Mouse (Mus musculus) adrenal gland, postnatal 14 days (tissue): ENCODE data around the gene Tnxb. TPM values are rescaled to one million over a fixed set of nuclear protein-coding genes. Genes with fewer than 3 reads are reported as not detected.
A peak's percentile ranks its signal among the peaks of the same experiment; 100 is the strongest.

Source experiments
- DNase-seq: peaks from one replicate; pipeline ENCODE4 v3.0.0; 2021; ENCODE audit warnings: mixed read lengths
- total RNA-seq: library from RNA; stranded (reverse); gene quantifications from 2 replicates; pipeline ENCODE4 v1.2.3, GENCODE M21; 2021

Tnxb gene
- total RNA-seq, 1 experiment from 2014 or later, result 39.8 TPM

DNA sequence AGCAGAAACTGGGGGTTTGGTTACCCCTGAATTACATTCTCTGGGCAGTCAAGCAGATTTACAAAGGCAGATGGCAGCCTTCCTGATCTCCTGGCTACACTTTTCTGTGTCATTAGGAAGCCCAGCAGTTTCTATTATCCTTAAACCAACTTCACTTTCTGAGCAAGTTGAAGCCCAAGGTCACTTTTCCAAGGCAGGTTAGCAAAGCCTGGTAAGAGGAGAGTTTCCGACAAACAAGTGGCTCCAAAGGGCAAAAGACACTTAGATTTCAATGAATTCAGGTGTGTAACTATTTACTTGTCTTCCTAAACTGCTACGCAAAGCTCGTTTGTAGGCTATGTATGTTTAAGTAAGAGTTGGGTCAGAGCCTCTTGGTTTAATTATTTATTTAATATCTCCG lies 27.0 kb upstream of the Tnxb start:
- DNase-seq, result no peak

DNA sequence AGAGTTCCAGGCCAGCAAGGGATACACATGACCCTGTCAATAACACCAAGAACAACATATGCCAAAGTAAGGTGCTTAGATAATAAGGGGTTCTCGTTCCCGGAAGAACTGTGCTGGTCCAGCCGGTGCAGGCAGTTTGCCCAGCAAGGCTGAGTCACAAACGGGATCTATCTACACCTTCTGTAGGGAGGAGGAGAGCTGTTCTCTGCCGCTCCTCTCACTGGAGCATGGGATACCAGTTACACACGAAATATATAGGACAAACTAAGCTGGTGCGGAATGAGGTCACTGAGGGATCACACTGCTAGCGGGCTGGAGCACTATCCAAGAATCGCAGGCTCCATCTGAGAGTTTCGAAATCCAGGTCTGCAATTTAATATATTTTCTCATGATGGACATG lies 26.4 kb upstream of the Tnxb start:
- DNase-seq, result no peak

DNA sequence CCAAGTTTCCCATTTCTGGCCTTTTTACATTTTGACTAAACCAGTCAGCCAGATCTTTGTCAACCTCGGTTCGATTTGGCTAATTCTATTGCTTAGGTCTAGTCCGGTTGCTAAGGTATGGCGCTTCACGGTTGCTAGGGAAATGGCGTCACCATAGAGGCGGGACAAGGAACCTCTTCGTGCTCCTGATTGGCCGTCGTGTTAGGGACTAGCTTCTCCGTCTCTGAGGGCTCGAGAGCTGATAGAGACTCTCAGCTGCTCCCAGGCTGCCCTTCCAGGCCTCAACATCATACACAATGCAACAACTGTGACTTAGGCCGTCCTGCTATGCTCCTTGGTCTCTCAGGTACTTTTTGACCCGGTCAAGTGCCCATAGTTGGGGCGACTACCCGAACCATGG lies 25.7 kb upstream of the Tnxb start, which contains the start of gene Fkbpl:
Fkbpl (plus strand) TSS at position 157 of the 400 bp plus-strand sequence.
- peak; percentile 96 for DNase-seq

DNA sequence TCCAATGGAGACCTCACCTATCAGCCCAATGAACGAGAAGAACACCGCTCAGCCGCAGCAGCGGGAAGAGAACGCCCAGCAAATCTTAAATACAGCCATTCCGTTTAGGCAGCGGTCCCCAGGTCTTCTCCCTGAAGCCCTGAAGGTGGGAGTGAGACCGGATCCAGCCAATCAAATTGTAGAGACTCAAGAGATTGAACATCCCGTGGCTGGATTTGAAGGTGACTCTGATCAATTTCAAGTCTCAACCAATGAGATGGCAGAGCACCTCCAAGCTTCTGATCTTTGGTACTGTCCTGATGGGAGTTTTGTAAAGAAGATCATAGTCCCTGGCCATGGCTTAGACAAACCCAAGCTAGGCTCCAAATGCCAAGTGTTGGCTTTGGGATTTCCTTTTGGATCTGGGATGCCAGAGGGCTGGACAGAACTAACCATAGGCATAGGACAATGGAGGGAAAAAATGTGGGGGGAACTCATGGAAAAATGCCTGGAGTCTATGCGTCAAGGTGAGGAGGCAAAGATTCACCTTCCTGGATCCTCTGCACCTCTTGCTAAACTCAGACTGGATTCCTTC lies 25.0 kb upstream of the Tnxb start:
- DNase-seq, result no peak

DNA sequence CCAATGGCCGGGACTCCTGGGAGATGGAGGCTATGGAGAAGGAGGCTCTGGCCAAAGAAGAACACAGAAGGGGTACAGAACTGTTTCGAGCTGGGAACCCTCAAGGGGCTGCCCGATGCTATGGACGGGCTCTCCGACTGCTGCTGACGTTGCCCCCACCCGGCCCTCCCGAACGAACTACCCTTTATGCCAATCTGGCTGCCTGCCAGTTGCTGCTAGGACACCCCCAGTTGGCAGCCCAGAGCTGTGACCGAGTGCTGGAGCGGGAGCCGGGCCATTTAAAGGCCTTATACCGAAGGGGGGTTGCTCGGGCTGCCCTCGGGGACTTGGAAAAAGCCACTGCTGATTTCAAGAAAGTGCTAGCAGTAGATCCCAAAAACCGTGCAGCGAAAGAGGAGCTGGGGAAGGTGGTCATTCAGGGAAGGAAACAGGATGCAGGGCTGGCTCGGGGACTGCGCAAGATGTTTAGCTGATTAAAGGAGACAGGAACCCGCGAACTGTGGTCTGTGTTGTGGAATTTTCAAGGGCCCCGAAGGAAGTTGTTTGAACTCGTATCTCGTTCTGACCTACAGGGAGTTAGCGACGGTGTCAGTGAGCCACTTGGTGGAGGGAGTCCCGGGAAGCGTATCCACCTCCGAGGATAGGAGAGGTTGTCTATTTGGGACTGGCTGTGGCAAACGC lies 24.4 kb upstream of the Tnxb start:
- DNase-seq, result no peak

DNA sequence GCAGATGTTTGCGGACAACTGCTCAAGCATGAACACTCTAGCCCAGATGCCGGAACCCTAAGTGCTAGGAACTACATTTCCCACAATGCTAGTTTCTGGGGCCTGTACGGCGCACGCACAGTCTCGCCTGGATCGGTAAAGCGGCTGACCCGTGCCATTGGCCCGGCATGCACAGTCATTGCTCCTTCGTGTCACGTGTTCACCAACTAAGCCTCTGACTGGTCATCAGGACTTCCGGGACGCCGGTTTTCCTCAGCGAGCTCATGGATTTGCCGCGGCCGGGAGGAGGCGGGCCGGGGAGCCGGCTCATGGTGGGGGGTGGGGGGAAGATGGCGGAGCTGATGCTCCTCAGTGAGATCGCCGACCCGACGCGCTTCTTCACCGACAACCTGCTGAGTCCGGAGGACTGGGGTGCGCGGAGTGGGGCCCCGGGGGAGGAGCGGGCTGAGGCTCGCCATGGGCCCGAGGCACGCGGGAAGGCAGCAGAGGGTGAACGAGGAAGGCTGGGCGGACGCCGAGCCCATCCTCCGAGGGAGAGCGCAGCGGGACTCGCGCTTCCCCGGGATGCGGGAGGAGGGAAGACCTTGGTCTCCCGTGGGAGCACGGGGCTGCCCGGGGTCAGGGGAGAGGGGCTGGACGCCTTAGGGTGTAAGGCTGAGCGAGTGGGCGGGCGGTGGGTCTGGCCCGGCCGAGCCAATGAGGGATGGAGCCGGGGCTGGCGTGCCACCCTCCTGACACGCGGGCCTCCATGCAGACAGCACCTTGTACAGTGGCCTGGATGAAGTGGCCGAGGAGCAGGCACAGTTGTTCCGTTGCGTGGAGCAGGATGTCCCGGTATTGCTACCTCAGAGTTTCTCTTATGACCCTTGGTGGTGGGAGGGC lies 23.2 kb upstream of the Tnxb start, which contains the start of gene Atf6b:
Atf6b (plus strand) TSS at position 241 of the 882 bp plus-strand sequence.
- peak; percentile 98 for DNase-seq

DNA sequence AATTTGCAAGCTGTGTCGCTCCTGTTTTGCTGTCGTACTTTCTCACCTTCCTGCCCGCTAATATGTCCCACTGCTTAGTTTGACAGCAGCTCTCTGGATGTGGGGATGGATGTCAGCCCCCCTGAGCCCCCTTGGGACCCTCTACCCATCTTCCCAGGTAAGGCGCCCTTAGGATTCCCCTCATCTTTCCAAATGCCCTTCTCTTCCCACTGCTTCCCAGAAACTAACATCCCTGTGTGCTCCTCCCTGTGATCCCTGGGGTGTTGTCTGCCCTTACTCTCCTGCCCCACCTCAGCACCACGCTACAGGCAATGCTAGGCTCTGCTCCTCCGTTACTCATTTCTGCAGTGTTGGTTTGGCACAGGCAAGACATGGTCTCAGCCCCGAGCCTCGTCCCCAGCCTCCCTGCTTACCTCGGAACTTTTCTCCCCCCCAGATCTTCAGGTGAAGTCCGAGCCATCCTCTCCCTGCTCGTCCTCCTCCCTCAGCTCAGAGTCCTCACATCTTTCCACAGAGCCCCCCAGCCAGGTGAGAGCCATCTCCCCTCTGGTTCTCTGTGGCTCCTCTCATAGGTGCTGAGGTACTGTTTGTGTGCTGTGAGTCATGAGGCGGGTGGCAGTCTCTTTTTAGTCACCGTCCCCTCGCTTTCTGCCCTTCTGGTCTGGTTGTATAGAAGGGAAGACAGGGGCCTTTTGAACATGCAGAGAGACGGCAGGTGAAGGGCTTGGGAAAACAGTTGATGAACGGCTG lies 22.0 kb upstream of the Tnxb start:
- DNase-seq, result no peak

DNA sequence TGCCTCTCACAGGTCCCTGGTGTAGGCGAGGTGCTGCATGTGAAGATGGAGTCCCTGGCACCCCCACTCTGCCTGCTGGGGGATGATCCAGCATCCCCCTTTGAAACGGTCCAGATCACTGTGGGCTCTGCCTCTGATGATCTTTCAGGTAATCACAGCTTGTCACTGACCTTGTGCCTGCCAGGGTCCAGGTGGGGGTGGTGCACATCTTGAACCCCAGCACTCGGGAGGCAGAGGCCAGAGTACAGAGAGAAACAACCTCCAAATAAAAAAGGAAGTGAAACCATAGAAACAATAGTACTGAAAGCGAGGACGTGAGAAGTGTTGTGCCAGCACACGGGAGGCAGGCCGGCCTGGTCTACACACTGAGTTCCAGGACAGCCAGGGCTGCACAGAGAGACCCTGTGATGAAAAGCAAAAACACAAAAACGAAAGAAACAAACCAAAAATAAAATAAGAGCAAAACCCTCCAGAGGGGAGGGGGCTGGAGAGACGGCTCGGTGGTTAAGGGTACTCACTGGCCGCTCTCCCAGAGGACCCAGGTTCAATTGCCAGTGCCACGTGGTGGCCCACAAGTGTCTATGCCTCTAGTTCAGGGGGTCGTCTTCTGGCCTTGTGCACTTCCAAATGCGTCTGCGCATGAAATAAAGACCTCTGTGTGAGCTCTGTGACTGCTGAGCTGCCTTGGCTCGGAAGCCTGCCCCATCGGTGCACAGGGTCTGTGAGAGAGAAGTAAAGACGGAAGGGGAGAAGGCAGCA lies 21.1 kb upstream of the Tnxb start:
- DNase-seq, result no peak

DNA sequence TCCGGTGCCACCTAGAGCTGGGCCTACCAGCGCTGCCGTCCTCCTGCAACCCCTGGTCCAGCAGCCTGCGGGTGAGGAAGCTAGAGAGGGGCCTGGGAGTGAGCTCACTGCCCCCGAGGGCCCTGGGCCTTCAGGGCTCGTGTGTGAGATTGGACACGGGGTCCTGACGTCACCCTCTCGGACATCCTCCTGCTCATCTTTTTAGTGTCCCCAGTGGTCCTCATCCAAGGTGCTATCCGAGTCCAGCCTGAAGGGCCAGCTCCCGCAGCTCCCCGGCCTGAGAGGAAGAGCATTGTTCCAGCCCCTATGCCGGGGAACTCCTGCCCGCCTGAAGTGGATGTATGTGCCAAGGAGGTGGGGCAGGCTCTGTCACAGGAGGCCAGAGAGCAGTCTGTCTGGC lies 19.6 kb upstream of the Tnxb start:
- DNase-seq, result no peak

DNA sequence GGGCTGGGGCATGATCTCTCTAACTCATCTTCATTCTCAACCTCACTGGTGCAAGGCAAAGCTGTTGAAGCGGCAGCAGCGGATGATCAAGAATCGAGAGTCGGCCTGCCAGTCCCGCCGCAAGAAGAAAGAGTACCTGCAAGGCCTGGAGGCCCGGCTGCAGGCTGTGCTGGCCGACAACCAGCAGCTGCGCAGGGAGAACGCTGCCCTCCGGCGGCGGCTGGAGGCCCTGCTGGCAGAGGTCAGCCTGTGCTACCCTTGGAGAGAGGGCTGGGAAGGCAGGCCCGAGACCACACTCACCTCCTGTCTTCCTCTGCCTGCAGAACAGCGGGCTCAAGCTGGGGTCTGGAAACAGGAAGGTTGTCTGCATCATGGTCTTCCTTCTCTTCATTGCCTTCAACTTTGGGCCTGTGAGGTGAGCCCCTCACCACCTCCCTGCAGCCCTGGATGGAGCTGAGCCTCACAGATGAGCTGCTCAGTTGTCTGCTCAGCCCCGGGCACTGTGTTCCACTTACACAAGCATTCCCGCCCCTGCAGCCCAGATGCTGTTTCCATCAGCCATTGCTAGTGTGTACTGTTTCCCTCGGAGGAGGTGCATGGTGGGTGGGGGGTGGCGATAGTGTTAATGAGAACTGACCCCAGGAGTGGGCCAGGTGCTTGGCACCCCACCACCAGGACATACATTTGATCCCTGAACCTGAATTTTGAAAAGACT lies 18.7 kb upstream of the Tnxb start:
- DNase-seq, result peak; percentile 81

DNA sequence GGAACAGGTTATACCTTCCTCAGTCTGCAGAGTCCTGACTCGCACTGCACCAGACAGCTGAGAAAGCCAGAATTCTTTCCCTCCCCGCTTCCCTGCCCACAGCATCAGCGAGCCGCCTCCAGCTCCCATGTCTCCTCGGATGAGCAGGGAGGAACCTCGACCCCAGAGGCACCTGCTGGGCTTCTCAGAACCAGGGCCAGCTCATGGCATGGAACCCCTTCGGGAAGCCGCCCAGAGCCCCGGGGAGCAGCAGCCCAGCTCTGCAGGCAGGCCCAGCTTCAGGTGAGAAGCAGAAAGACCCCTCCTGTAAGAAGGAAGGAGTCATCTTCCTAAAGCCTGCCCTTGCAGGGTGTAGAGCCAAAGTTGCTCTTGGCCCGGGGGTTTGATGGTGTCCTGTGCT lies 17.8 kb upstream of the Tnxb start:
- no peak for DNase-seq

DNA sequence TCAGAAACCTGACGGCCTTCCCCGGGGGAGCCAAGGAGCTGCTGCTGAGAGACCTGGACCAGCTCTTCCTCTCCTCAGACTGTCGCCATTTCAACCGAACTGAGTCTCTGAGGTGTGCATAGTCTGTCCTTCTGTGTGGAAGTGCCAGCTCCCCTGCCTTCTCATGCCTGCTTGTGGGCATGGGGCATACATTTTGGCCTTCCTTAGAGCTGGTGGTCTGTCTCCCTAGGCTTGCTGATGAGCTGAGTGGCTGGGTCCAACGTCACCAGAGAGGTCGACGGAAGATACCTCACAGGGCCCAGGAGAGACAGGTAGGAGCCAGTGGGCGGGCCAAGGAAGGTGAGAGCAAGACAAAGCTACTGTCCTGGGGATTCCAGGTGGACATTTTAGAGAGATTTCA lies 17.4 kb upstream of the Tnxb start:
- DNase-seq, result no peak

DNA sequence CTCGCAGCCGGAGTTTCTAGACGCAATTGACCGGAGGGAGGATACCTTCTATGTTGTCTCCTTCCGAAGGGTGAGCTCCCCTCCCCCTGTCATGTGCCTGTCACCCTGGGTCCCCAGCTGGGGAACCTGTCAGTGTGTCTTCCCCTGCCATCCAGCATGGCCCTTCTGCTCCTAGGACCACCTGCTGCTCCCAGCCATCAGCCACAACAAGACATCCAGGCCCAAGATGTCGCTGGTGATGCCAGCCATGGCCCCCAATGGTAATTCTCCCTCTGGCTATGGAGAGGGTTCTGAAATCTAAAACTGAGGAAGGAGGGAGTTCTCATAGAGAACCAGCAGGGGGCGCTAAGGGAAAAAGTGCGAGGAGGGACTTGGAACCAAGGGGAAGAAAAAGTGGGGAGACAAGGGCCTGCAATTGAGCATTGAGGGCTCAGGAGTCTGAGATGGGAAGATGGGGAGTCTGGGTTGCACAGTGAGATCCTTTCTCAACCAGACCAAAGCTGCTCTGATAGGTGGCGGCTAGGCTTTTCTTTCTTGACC lies 16.5 kb upstream of the Tnxb start:
- peak; percentile 83 for DNase-seq

DNA sequence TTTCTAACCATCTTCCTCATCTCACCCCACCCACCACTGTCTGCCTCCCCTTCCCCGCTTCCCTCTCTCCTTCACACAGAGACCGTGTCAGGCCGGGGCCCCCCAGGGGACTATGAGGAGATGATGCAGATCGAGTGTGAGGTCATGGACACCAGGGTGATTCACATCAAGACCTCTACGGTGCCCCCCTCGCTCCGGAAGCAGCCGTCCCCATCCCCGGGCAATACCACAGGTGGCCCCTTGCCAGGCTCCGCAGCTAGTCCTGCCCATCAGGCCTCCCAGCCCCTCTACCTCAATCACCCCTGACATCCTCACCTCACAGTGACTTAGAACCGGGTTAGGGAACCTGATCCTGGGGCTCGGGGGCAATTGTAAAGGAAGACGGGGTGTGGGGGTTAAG lies 15.9 kb upstream of the Tnxb start:
- peak; percentile 45 for DNase-seq

DNA sequence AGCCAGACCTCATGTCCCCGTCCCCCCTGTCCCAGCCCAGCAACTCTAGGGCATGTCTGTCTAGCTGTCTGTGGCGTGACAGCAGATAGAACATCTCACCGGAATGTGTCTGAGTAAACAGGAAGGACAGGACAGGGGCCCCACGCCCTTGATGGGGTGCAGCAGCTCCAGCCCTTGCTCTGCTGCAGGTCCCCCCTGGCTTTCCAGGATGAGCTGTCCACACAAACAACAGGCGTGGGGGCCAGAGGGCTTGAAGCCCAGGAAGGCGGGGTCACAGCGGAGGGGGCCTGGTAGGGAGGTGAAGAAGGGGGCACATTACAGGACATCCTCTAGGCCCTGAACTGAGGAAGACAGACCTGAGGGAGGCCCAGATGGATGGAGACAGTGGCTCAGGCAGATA lies 15.2 kb upstream of the Tnxb start:
- peak; percentile 71 for DNase-seq

DNA sequence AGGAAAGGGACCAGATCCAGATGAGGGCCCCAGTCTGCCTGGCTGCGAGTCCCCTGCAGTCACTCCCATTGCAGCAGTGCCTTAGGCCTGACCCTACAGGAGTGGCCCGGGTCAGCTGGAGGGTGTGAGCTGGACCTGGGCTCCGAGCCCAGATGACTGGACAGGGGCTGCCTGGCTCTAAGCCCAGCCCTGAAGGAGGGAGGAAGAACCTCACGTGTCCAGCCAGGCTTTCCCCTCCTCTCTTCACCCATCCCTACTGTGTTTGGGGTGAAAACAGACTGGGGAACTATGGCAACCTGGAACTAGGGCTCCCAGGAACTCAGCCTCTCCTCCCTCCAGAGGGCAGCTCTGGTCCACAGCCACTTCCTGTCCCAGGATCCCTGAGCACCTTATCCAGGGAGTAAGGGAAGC lies 14.7 kb upstream of the Tnxb start:
- DNase-seq, result peak; percentile 90

DNA sequence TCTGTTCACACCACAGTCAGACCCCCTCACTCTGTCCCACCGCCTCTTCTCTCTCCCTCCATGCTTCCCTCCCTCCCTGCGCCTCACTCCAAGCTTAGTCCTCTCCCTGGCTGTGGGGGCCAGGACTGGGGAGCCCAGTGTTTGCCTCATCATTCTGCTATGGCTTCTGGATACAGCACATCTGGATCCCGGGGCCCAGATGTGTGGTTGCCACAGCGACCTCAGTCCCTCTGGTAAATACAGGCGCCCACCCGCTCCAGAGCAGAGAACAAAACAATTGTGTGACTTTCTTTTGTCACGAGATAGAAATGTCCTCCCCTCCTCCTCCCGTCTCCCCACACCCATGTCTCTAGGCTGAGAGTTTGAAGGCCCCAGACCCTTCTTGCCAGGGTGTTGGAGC lies 13.7 kb upstream of the Tnxb start:
- DNase-seq, result no peak

DNA sequence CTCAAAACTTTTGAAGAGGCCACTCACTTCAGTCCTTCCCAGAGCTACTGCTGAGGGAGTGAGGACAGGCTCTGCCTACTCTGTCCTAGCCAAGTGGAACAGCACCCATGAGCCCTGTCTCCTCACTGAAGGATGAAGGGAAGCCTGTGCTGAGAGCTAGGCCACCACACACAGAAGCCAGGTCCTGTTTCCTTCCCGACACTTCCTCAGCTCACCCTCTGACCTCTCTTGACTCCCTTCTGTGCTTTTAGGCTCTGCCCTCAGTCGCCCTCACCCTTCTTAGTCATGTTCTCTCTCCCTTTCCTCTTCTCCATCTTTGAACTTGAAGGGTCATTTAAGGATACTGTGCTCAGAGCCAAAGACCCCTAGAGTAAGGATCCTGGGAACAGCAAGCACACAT lies 13.1 kb upstream of the Tnxb start:
- DNase-seq, result no peak

DNA sequence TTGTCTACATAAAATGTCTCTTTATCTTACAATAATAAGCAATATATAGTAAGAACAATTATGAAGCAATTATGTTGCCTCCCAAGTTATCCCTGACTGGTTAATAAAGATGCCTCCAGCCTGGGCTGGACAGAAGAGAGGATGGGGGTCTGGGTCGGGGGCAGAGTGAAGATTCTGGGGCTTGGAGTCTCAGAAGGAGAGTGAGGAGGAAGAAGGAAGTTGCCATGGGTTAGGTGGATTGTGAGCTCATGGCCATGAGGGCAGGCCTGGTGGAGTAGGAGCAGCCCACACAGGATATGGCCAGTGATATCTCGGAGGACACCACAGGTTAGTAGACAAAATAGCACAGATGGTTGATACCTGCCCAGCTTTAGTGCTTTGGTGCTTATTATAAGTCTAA lies 12.2 kb upstream of the Tnxb start:
- no peak for DNase-seq

DNA sequence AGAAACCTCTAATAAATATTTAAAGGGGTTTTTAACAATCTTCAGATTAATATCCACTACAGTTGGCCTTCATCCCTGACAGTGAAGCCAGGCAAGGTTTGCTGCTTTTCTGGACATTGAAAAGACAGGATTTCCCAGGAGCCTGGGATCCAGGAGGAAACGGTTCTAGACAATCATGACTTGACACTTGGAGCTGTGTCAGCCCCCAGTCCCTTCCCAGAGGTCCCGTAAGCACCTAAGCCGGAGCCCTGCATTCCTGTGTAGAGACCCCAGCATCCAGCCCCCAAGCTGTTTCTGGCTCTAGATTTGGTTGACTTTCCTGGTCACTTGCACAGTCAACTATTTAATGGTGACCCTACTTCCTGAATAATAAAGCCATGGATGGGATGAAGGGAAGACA lies 11.7 kb upstream of the Tnxb start:
- DNase-seq, result no peak
